Mouse (Mus musculus) spleen, postnatal 36 days (tissue): ENCODE measurements around the gene Ano6.
"Not testable (repeated sequence)": the region's sequence is repeated elsewhere in the genome, so short reads cannot be mapped to it uniquely, and the experiment has no call there.

Source experiments
- DNase-seq, 2 experiments: peaks; one replicate each; pipeline ENCODE4 v3.0.0; 2022; ENCODE audit warnings: low spot score in 2 of 2, mixed read lengths in 1 of 2

Gene Ano6

GRCm38 (mm10) chr15:95827465-95827971 lies 36.9 kb downstream of the Ano6 start:
- no peak for DNase-seq

GRCm38 (mm10) chr15:95828018-95828646 lies 37.5 kb downstream of the Ano6 start:
- not testable (repeated sequence) for DNase-seq

GRCm38 (mm10) chr15:95828647-95829254 lies 38.1 kb downstream of the Ano6 start:
- no peak for DNase-seq

- DNase-seq, result no peak
Measured at GRCm38 (mm10) chr15:95829553-95830205, 39.0 kb downstream of the Ano6 start.

- no peak for DNase-seq
Measured at GRCm38 (mm10) chr15:95830206-95830560, 39.5 kb downstream of the Ano6 start.

GRCm38 (mm10) chr15:95833292-95833691 lies 42.6 kb downstream of the Ano6 start:
- no peak for DNase-seq

DNA sequence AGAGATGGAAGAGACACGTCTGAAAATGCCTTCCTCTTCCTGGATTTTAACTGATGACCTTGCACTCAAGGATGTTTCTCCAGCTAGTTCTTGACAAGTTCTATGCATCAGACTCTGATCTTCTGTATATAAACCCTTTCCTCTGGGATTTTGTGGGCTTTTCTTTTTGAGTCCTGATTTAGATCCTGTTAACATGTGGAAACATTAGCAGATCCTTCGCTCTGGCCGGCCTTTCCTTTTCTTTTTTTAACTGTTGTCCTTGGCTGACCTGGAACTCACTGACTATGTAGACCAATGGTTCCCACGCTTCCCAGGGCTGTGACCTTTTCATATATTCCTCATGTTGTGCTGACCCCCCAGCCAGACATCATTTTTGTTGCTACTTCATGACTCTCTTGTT lies 45.4 kb downstream of the Ano6 start:
- no peak for DNase-seq

DNA sequence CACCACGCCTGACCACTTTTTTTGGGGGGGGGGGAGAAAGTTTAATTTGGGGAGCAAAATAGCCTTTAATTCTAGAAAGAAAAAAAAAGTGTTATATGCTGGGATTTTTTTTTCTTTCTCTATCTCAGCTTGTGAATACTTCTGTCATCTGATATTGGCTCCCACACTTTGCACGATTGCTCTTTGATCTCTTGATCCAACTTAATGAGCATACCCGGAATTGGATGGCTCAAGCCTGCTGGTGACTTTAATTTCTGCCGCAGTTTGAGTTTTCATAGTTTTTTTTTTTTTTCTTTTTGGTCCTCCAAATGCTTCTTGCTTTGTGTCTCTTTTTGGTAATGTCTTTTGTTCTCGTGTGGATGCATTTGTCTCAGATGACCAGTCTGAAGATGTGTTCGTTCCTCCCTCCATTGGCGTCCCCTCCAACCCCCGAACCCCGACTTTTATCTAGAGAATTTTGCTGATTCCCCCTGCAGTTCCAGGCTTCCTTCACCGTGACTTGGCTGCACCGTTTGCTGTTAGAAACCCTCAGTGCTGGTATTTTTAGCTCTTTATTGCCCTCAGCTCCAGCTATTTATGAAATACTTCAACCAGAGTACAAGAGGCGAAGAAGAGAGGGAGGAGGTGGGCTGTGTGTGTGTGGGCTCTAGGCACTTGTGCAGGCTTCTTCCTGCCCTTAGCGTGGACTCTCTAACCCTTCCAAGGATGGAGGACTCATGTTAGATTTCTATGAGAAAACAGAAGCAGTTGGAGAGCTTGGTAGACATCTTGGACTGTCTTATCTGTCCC lies 46.2 kb downstream of the Ano6 start:
- DNase-seq, result no peak

- no peak for DNase-seq
Measured at GRCm38 (mm10) chr15:95837570-95837969, 46.9 kb downstream of the Ano6 start.

DNA sequence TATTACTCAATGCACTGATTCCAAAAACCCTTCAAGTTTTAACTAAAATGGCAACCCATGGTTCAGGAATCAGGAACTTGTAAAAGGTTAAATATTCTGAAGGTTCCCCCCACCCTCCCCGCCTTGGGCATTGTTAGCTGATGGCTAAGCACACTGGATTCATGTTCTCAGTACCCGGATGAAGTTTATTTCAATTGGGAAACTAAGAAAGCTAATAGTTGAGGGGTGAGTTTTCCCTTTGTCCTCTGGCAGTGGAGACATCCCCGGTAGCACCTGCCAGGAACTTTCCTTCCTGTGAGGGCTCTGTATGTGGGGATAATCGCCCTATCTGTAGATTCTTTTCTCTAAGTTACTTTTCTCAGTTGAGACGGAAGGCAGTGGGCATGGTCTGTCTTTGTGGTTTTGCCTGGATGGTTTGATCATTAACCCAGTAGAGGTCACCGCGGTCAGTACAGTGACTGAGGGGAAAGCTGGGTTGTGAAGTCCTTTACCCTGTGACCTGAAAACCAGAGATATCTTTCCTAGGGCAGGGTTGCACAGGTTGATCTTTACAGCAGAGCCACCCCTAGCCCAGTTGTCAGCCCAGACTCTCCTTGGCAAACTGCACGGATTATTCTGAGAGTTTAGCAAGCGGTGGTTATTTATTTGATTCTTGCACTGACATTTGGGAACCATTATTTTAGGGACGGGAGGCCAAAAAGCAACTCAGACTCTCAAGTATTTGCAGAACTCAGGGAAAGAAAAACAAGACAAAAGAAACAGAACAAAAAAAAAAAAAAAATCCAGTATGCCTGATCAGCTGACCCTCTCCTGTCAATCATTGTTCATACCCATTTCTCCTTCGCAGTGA lies 47.8 kb downstream of the Ano6 start:
- no peak for DNase-seq

DNA sequence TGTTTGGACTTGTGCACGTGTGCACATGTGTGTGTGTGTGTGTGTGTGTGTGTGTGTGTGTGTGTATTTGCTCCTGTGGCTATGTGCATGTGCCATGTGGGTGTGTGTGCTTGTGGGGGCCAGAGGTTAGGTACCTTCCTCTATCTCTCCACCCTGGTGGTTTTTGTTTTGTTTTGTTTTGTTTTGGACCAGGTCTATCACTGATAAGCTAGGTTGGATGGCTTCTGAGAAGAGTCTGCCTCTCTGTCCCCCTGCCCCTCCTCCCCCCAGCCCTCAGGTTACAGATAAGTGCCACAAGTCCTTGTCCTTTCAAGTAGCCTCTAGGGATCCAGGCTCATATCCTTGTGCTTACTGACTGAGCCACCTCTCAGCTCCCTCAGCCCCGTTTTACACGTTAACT lies 49.1 kb downstream of the Ano6 start:
- no peak for DNase-seq

DNA sequence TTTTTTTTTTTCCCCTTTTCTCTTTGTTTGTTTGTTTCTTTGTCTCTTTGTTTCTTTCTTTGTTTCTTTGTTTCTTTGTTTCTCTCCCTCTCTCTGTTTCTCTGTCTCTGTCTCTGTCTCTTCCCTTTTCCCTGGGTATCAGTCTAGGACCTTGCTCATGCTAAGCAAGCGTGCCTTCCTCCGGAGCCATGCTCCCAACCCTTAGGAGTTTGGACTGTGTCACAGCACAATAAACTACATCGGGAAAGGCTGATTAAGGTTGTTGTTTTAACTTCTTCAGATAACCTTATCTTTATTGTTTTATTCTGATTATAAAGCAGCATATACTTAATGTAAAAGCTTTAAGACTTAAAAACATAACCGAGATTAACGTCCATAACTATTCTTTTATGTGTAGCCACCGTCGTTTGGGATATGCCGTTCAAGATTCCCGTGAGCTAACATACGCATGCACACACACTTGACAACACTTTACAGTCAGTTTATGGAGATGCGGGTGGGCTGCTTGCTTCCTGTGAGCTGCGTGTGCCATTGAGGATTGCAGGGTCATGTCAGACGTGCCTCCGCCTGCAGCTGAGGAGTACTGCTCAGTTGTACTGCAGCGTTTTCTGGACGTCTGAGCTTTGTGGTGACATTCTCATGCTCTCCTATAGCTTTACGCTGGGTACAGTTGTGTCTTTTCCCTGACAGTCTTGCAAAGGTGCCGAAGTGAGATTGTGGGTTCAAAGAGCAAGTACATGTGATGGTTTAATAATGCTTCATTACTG lies 52.7 kb downstream of the Ano6 start:
- no peak for DNase-seq

GRCm38 (mm10) chr15:95844412-95844811 lies 53.8 kb downstream of the Ano6 start:
- no peak for DNase-seq

- no peak for DNase-seq
Measured at GRCm38 (mm10) chr15:95846102-95846501, 55.5 kb downstream of the Ano6 start.

DNA sequence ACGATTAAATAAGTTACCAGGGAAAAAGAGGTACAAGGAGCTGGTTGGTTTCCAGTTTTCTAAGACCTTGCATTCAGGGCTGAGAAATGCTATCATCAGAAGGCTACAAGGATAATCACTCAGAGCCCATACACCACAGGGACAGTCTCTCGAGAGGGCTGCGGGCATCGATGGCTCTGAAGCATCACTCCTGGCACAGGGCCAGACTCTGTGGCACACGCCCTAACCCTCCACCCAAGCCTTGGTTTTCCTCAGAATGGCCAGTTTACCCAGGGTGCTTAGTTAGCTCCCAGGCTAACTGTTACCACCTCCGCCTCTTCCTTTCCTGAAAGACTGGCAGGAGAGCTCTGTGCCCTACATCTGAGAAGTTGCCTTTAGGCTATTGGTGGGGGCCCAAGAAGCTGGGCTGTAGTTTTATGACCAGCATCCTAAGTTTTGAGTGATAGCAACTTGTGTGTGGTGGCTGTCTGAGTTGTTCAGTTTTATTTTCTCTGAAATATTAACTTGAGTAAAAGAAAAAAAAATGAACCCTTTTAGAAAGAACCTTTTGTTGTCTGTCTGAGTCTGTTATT lies 57.9 kb downstream of the Ano6 start:
- DNase-seq, result peak; percentile 69 to 74

GRCm38 (mm10) chr15:95849513-95850411 lies 59.1 kb downstream of the Ano6 start:
- DNase-seq, result peak; percentile 32 to 45

DNA sequence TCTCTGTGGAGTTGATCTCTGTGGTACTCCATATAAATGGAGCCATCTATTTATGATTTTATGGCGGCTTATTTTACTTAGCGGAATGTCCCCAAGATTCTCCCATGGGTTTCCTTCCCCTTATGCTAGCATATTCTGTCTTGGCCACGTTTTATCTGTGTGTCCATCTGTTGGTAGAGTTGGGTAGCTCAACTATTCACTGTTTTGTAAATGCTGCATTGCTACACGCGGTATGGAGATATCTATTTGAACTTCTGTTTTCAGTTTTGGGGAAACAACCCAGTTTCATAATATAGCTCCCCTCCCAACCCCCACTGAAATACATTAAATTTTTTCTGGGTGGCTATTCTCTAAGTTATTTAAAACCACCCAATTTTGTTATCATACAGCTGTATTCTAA lies 59.9 kb downstream of the Ano6 start:
- DNase-seq, result peak; percentile 10 to 55

DNA sequence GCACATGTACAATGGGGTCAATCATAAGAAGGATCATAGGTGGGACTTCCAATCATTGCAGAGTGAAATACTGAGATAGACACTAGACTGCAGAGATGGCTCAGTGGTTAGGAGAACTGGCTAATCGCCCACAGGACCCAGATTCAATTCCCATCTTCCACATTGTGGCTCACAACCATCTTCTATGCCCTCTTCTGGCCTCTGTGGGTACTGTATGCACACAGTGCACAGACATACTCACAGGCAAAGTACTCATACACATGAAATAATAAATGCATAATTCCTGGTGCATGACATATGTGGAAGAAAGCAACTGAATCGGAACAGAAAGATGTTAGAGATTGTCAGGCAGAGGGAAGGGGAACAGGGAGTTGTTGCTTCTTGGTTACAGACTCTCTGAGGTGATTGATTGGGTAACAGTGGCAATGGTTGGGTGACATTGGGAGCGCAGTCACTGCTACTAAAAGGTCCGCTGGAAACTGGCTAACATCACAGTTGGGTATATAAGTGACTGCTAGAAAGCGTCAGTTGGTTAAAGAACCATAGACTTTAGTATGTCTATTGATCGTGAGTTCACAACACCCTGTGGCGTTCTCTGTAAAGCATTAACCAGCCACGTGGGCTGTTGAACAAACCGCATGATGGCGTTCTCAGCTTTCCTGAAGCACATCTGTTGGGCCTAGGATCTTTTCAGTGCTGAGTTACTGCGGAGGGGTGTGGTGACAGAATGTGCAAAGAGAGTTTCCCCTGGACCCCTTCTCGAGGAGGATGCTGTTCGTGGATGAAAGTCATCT lies 64.6 kb downstream of the Ano6 start:
- no peak for DNase-seq
